Mouse (Mus musculus): ENCODE results near the gene Adcy9. TPM values are rescaled to one million over a fixed set of nuclear protein-coding genes. Genes with fewer than 3 reads are reported as not detected.
A peak's percentile ranks its signal among the peaks of the same experiment; 100 is the strongest.

Gene Adcy9
- polyA plus RNA-seq, 1 experiment from 2014 or later = 1.5 TPM

GRCm38 (mm10) chr16:4436738-4437137, 16.4 kb upstream of the Adcy9 start:
- no peak overlapping the region for H3K27ac ChIP-seq (ENCODE audit: low read depth, low read length)
- no peaks in the 10 kb centered on the region for H3K36me3 ChIP-seq (ENCODE audit: control insufficient read depth, insufficient read depth)
- no peaks in the 10 kb centered on the region for H3K27me3 ChIP-seq (replicated peaks; ENCODE audit: control insufficient read depth, insufficient read depth, low read length)
- H3K9ac ChIP-seq (ENCODE audit: low read depth, low read length) = no peak overlapping the region
- 53% methylated on average over 4 of the region's 4 CpGs for WGBS
- no peaks in the 10 kb centered on the region for H3K9me3 ChIP-seq (ENCODE audit: control insufficient read depth)
- H3K4me2 ChIP-seq (replicated peaks; ENCODE audit: low read depth) = no peak overlapping the region
- ATAC-seq = no peak
- H3K4me1 ChIP-seq (replicated peaks; ENCODE audit: control insufficient read depth, insufficient read depth, low read length) = no peaks in the 10 kb centered on the region
- H3K4me3 ChIP-seq (ENCODE audit: low read depth, low read length) = no peak overlapping the region
- TF ChIP-seq CTCF (IDR thresholded peaks at IDR 0.05; ENCODE audit: low read depth) = no peak

- no peak overlapping the region for H3K9ac ChIP-seq (ENCODE audit: low read depth, low read length)
- no peak overlapping the region for H3K4me3 ChIP-seq (ENCODE audit: low read depth, low read length)
- no peaks in the 10 kb centered on the region for H3K36me3 ChIP-seq (ENCODE audit: control insufficient read depth, insufficient read depth)
- H3K9me3 ChIP-seq (ENCODE audit: control insufficient read depth) = no peaks in the 10 kb centered on the region
- no peaks in the 10 kb centered on the region for H3K4me1 ChIP-seq (replicated peaks; ENCODE audit: control insufficient read depth, insufficient read depth, low read length)
- WGBS = 92% methylated on average over 2 of the region's 2 CpGs
- no peak for ATAC-seq
- H3K27ac ChIP-seq (ENCODE audit: low read depth, low read length) = no peak overlapping the region
- no peaks in the 10 kb centered on the region for H3K27me3 ChIP-seq (replicated peaks; ENCODE audit: control insufficient read depth, insufficient read depth, low read length)
- no peak for TF ChIP-seq CTCF (IDR thresholded peaks at IDR 0.05; ENCODE audit: low read depth)
- H3K4me2 ChIP-seq (replicated peaks; ENCODE audit: low read depth) = no peak overlapping the region
Measured at GRCm38 (mm10) chr16:4435371-4435770, 15.1 kb upstream of the Adcy9 start.

- 74% methylated on average over 4 of the region's 4 CpGs for WGBS
- no peaks in the 10 kb centered on the region for H3K9me3 ChIP-seq (ENCODE audit: control insufficient read depth)
- no peaks in the 10 kb centered on the region for H3K27me3 ChIP-seq (replicated peaks; ENCODE audit: control insufficient read depth, insufficient read depth, low read length)
- H3K4me3 ChIP-seq (ENCODE audit: low read depth, low read length) = no peak overlapping the region
- H3K9ac ChIP-seq (ENCODE audit: low read depth, low read length) = no peak overlapping the region
- H3K27ac ChIP-seq (ENCODE audit: low read depth, low read length) = no peak overlapping the region
- no peaks in the 10 kb centered on the region for H3K4me1 ChIP-seq (replicated peaks; ENCODE audit: control insufficient read depth, insufficient read depth, low read length)
- no peak overlapping the region for H3K4me2 ChIP-seq (replicated peaks; ENCODE audit: low read depth)
- no peaks in the 10 kb centered on the region for H3K36me3 ChIP-seq (ENCODE audit: control insufficient read depth, insufficient read depth)
- no peak for ATAC-seq
- TF ChIP-seq CTCF (IDR thresholded peaks at IDR 0.05; ENCODE audit: low read depth) = no peak
Measured at GRCm38 (mm10) chr16:4431841-4432240, 11.5 kb upstream of the Adcy9 start.

GRCm38 (mm10) chr16:4431013-4431412, 10.7 kb upstream of the Adcy9 start:
- Histone ChIP-seq H3K27ac (ENCODE audit: low read depth, low read length) (no peak overlapping the region), H3K4me1 (replicated peaks; ENCODE audit: control insufficient read depth, insufficient read depth, low read length) (no peaks in the 10 kb centered on the region), H3K9me3 (ENCODE audit: control insufficient read depth) (no peaks in the 10 kb centered on the region), H3K27me3 (replicated peaks; ENCODE audit: control insufficient read depth, insufficient read depth, low read length) (no peaks in the 10 kb centered on the region), H3K4me2 (replicated peaks; ENCODE audit: low read depth) (no peak overlapping the region), H3K9ac (ENCODE audit: low read depth, low read length) (no peak overlapping the region), H3K36me3 (ENCODE audit: control insufficient read depth, insufficient read depth) (no peaks in the 10 kb centered on the region), H3K4me3 (ENCODE audit: low read depth, low read length) (no peak overlapping the region)
- no peak for ATAC-seq
- TF ChIP-seq CTCF (IDR thresholded peaks at IDR 0.05; ENCODE audit: low read depth) = no peak
- 87% methylated on average over 3 of the region's 3 CpGs for WGBS

DNA sequence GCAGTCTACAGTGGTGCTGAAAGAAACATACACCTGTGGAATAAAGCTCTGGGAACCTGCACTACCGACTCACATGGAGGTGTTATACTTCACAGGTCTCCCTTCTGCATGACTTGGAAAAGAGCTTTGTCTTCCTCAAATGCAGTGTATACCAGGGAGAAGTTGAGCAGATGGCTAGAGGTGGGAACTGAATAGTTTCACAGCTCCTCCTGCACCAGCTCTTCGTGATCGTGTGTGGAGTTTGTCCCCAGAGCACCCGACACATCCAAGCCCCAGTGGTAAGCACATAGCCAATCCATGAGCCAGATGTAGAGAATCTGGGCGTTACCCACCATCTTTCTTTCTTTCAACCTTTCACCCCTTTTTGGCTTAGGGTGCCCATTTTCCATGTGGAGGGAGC, 9.9 kb upstream of the Adcy9 start:
- 76% methylated on average over 5 of the region's 5 CpGs for WGBS
- H3K4me3 ChIP-seq (ENCODE audit: low read depth, low read length) = no peak overlapping the region
- ATAC-seq = no peak
- H3K4me1 ChIP-seq (replicated peaks; ENCODE audit: control insufficient read depth, insufficient read depth, low read length) = no peaks in the 10 kb centered on the region
- H3K27me3 ChIP-seq (replicated peaks; ENCODE audit: control insufficient read depth, insufficient read depth, low read length) = no peaks in the 10 kb centered on the region
- H3K4me2 ChIP-seq (replicated peaks; ENCODE audit: low read depth) = no peak overlapping the region
- H3K9me3 ChIP-seq (ENCODE audit: control insufficient read depth) = no peaks in the 10 kb centered on the region
- H3K9ac ChIP-seq (ENCODE audit: low read depth, low read length) = no peak overlapping the region
- no peak for TF ChIP-seq CTCF (IDR thresholded peaks at IDR 0.05; ENCODE audit: low read depth)
- H3K36me3 ChIP-seq (ENCODE audit: control insufficient read depth, insufficient read depth) = no peaks in the 10 kb centered on the region
- H3K27ac ChIP-seq (ENCODE audit: low read depth, low read length) = no peak overlapping the region

GRCm38 (mm10) chr16:4425658-4426234, 5.4 kb upstream of the Adcy9 start:
- Histone ChIP-seq H3K27me3 (replicated peaks; ENCODE audit: control insufficient read depth, insufficient read depth, low read length) (no peaks in the 10 kb centered on the region), H3K36me3 (ENCODE audit: control insufficient read depth, insufficient read depth) (no peaks in the 10 kb centered on the region), H3K9me3 (ENCODE audit: control insufficient read depth) (no peaks in the 10 kb centered on the region), H3K4me1 (replicated peaks; ENCODE audit: control insufficient read depth, insufficient read depth, low read length) (no peaks in the 10 kb centered on the region), H3K27ac (ENCODE audit: low read depth, low read length) (no peak overlapping the region), H3K9ac (ENCODE audit: low read depth, low read length) (no peak overlapping the region), H3K4me3 (ENCODE audit: low read depth, low read length) (no peak overlapping the region), H3K4me2 (replicated peaks; ENCODE audit: low read depth) (no peak overlapping the region)
- 16% methylated on average over 4 of the region's 4 CpGs for WGBS
- no peak for TF ChIP-seq CTCF (IDR thresholded peaks at IDR 0.05; ENCODE audit: low read depth)
- peak; percentile 41; the same call in 1 of the 2 replicates for ATAC-seq

- Histone ChIP-seq H3K27ac (ENCODE audit: low read depth, low read length) (no peak overlapping the region), H3K36me3 (ENCODE audit: control insufficient read depth, insufficient read depth) (no peaks in the 10 kb centered on the region), H3K9ac (ENCODE audit: low read depth, low read length) (no peak overlapping the region), H3K4me3 (ENCODE audit: low read depth, low read length) (no peak overlapping the region), H3K27me3 (replicated peaks; ENCODE audit: control insufficient read depth, insufficient read depth, low read length) (no peaks in the 10 kb centered on the region), H3K4me1 (replicated peaks; ENCODE audit: control insufficient read depth, insufficient read depth, low read length) (peaks cover 4% of the 10 kb centered on the region), H3K9me3 (ENCODE audit: control insufficient read depth) (no peaks in the 10 kb centered on the region), H3K4me2 (replicated peaks; ENCODE audit: low read depth) (no peak overlapping the region)
- whole genome bisulfite sequencing = 81% methylated on average over 5 of the region's 5 CpGs
- no peak for TF ChIP-seq CTCF (IDR thresholded peaks at IDR 0.05; ENCODE audit: low read depth)
- no peak for ATAC-seq
Measured at GRCm38 (mm10) chr16:4423613-4424012, 3.3 kb upstream of the Adcy9 start.

Data from intestine, postnatal 0 days (tissue).